Mouse (Mus musculus) hindbrain, embryonic 14.5 days (tissue): ENCODE measurements around the gene Tcf7l2. TPM values are rescaled to one million over a fixed set of nuclear protein-coding genes. Genes with fewer than 3 reads are reported as not detected.
A peak's percentile ranks its signal among the peaks of the same experiment; 100 is the strongest.

ENCODE experiments used
- ATAC-seq: fragments of 200-750 bp; cut with Nextera tagmentation; 2 replicates; pipeline ENCODE4 v1.8.0; 2017; ENCODE audit warnings: moderate number of reproducible peaks, mild to moderate bottlenecking, moderate TSS enrichment, moderate library complexity; ENCODE audit not compliant: low FRiP score
- DNase-seq: peaks from one replicate; pipeline ENCODE4 v3.0.0-alpha.2; 2015; ENCODE audit warnings: low spot score
- H3K27ac ChIP-seq: fragments of 300-500 bp; sonication (generic); 2 replicates; pipeline ENCODE4 v1.5.1; 2014; ENCODE audit warnings: mild to moderate bottlenecking, moderate library complexity
- H3K27me3 ChIP-seq: fragments of 300-500 bp; sonication (generic); 2 replicates; pipeline ENCODE4 v1.6.1; 2014; ENCODE audit warnings: mild to moderate bottlenecking, low read length, mixed read lengths; ENCODE audit not compliant: control insufficient read depth, insufficient read depth
- H3K36me3 ChIP-seq: fragments of 300-500 bp; sonication (generic); replicated peaks from 2 replicates; pipeline ENCODE4 v1.6.1; 2014; ENCODE audit not compliant: control insufficient read depth, insufficient read depth
- H3K4me1 ChIP-seq: fragments of 300-500 bp; sonication (generic); replicated peaks from 2 replicates; pipeline ENCODE4 v1.6.1; 2014; ENCODE audit warnings: antibody characterized with exemption, low read length, mixed read lengths; ENCODE audit not compliant: control insufficient read depth, insufficient read depth
- H3K4me2 ChIP-seq: fragments of 300-500 bp; sonication (generic); replicated peaks from 2 replicates; pipeline ENCODE4 v1.6.1; 2014; ENCODE audit warnings: mild to moderate bottlenecking, moderate library complexity
- H3K4me3 ChIP-seq: fragments of 300-500 bp; sonication (generic); replicated peaks from 2 replicates; pipeline ENCODE4 v1.5.1; 2014; ENCODE audit warnings: mild to moderate bottlenecking, low read length
- H3K9ac ChIP-seq: fragments of 300-500 bp; sonication (generic); 2 replicates; pipeline ENCODE4 v1.6.1; 2014
- H3K9me3 ChIP-seq: fragments of 300-500 bp; sonication (generic); 2 replicates; pipeline ENCODE4 v1.6.1; 2016; ENCODE audit warnings: low read length; ENCODE audit not compliant: control insufficient read depth
- WGBS: fragments of 180-500 bp; shearing (Covaris S2); extraction: QIAGEN DNeasy Blood & Tissue Kit; methylation state at CpG from one replicate; pipeline ENCODE4 v1.1.7; 2014; 5-methylcytosine and 5-hydroxymethylcytosine counted together
- polyA plus RNA-seq: library from polyadenylated mRNA; unstranded; fragments of >200 nt; fragmentation: Nextera tagmentation; extraction: Ambion mirVana; gene quantifications from 2 replicates; pipeline ENCODE4 v1.2.1, GENCODE M21; 2014

Tcf7l2 gene
- polyA plus RNA-seq, 1 experiment from 2014 or later = 24.0 TPM

DNA sequence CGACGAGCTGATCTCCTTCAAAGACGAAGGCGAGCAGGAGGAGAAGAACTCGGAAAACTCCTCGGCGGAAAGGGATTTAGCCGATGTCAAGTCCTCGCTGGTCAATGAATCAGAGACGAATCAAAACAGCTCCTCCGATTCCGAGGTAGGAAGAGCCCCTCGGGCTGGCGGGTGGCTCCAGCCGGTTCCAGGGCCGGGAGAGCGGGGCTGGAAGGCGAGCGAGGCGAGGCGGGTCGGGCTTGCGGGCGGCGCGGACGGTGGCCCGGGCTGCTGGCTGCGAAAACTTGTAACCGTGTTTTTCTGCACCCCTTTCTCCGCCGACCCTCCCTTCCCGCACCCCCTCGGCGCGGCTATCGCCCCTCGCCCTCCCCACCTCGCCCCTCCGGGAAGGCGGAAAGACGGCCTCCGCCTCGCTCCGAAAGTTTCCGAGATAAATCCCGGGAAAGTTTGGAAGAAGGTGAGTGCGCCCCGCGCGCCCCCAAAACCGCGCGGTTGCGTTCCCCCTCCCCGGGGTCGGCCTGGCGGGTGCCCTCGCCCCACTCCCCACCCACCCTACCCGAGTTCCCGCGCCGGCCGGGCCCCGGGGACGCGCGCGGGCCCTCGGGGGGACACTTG is 873 bp downstream of the Tcf7l2 start:
- peak overlapping the region; percentile 46 for H3K4me3 ChIP-seq
- WGBS = under 1% methylated on average over 66 of the region's 70 CpGs
- H3K27me3 ChIP-seq = peaks cover 39% of the 10 kb centered on the region
- peak overlapping the region; percentile 66 for H3K4me2 ChIP-seq
- peaks cover 12% of the 10 kb centered on the region; the same call in 1 of the 2 replicates for H3K4me1 ChIP-seq
- H3K27ac ChIP-seq = peak overlapping the region; percentile 88
- DNase-seq (no peak), ATAC-seq (peak; percentile 10; the same call in 1 of the 2 replicates)
- no peaks in the 10 kb centered on the region for H3K36me3 ChIP-seq
- H3K9me3 ChIP-seq = no peaks in the 10 kb centered on the region
- H3K9ac ChIP-seq = peak overlapping the region; percentile 71

DNA sequence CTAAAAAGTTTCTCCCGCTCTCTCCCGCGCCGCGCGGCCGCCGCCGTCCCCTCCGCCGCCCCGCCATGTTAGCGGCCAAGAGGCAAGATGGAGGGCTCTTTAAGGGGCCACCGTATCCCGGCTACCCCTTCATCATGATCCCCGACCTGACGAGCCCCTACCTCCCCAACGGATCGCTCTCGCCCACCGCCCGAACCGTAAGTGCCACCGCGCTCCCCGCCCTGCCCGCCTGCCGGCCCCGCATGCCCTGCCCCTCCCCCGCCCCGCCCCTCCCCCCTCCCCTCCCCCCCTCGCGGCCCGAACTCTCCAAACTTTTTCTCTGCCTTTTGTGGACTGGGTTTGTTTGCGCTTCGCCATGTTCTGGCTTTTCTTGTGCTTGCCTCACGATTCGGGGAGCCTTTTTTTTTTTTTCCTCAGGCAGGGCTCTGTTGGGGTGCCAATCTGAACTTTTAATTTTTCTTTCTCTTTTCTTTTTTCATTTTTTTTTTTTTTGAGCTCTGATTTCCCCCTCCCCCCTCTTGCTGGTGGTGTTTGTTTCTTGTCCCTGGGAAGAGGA is 1.5 kb downstream of the Tcf7l2 start:
- Histone ChIP-seq H3K9me3 (no peaks in the 10 kb centered on the region), H3K27me3 (peaks cover 45% of the 10 kb centered on the region), H3K4me1 (peaks cover 15% of the 10 kb centered on the region; the same call in 1 of the 2 replicates), H3K9ac (peak overlapping the region; percentile 71), H3K4me3 (peak overlapping the region; percentile 46), H3K36me3 (no peaks in the 10 kb centered on the region), H3K4me2 (peak overlapping the region; percentile 66), H3K27ac (peak overlapping the region; percentile 88)
- ATAC-seq (peak; percentile 31; the same call in 1 of the 2 replicates), DNase-seq (no peak)
- under 1% methylated on average over 28 of the region's 38 CpGs for WGBS

DNA sequence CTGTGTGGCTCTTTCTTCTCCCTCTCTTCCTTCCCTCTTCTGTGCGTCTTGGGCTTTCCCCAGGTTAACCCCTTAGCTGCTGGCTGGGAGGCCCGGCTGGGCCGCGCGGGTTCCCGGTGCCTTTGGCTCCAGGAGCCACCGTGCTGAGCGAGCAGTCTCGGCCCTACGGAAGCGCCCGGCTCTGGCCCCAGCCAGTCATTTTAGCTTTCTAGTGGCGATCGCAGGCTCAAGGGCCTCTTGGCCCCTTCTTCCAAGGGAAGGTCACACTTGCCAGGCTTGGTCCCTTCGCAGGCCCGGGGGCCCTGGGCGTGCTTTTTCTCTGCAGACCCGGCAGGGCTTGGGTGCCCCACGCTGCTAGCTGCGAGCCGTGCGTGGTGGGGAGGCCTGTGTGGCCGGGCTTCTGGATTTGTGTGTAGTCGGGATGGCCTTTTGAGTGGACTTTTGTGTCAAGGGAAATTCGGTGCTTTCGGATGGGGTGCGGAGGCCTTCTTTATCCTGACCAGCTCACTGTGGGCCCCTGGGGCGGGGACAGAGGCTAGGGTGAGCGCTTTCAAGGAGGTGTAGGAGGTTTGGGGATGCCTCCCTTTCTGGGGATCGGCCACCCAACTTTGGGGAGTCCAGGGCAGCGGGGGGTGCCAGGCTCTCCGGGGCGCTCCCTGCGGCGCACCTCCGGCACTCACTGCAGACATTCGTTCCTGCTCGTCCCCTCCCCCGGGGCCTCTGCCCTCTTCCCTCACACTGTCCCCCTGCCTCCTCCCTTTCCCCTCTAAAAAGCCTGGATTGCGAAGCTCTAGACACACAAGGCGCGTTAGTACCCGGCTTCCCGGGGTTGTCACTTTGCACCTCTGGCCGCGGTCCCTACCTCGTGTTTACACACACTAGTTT is 2.2 kb downstream of the Tcf7l2 start:
- peaks cover 22% of the 10 kb centered on the region; the same call in 1 of the 2 replicates for H3K4me1 ChIP-seq
- peaks cover 52% of the 10 kb centered on the region for H3K27me3 ChIP-seq
- peak overlapping the region; percentile 66 for H3K4me2 ChIP-seq
- peak; percentile 49; the same call in 1 of the 2 replicates for ATAC-seq
- under 1% methylated on average over 46 of the region's 47 CpGs for WGBS
- H3K36me3 ChIP-seq = no peaks in the 10 kb centered on the region
- DNase-seq = peak; percentile 67
- peak overlapping the region; percentile 46 for H3K4me3 ChIP-seq
- H3K9ac ChIP-seq = peak overlapping the region; percentile 67
- H3K27ac ChIP-seq = peak overlapping the region; percentile 88
- H3K9me3 ChIP-seq = no peaks in the 10 kb centered on the region

DNA sequence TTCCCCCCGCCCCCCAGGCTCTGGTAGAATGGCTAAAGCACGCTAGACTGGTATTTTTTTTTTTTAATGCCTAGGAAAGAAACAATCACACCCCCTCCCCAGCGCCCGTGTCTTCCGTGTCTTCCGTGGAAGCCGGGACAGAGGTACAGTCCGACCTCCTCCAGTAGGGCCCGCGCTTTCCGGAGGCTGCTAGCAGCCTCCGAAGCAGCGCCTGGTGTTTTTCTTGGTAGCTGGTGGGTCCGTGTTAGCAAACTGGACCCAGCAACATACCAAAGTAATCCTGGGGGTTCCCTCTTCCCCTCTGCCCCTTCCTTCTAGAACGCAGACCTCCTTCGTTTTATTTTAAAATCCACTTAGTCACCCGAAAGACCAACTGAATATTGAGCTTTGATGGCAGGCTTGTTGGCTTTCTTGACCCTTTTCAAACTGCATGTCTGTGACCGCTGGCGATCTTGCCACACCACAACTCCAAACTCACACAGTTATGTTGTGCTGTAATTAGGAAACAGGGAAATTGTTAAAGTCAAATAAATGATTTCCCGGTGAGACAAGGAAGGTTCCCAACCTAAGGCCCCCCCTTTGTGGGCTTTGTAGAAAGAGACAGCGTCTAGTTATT is 3.1 kb downstream of the Tcf7l2 start:
- DNase-seq (no peak), ATAC-seq (no peak)

DNA sequence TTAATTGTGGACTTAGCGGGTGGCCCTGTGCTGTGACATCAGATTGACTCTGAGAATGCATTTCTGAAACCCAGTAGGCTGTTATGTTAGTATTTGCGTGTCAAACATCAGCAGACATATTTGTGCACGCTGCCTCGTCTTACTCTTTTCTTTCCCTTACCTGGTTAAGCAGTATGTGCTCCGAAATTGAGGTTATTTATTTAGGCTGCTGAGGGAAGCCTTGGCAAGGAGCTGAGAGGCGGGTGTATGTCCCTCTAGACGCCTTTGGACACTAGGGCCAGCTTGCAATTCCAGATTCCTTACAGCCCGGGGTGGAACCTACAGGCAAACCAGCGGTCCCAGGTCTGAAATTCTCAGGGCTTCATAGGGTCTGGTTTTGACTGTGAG is 3.6 kb downstream of the Tcf7l2 start:
- H3K4me3 ChIP-seq = peak overlapping the region; percentile 46
- WGBS = 6% methylated on average over 9 of the region's 9 CpGs
- H3K4me1 ChIP-seq = peaks cover 23% of the 10 kb centered on the region
- no peak for ATAC-seq
- no peak for DNase-seq
- H3K27me3 ChIP-seq = peaks cover 56% of the 10 kb centered on the region
- no peaks in the 10 kb centered on the region for H3K36me3 ChIP-seq
- H3K9ac ChIP-seq = peak overlapping the region; percentile 5; the same call in 1 of the 2 replicates
- H3K9me3 ChIP-seq = no peaks in the 10 kb centered on the region
- peak overlapping the region; percentile 66 for H3K4me2 ChIP-seq
- 0 out of 2 replicates have a peak overlapping the region, but pooled peaks have one; percentile 38 for H3K27ac ChIP-seq

More for the DNA sequence above, 3.1 kb downstream of the Tcf7l2 start:
- Histone ChIP-seq H3K4me2 (peak overlapping the region; percentile 66), H3K9me3 (no peaks in the 10 kb centered on the region), H3K27me3 (peaks cover 55% of the 10 kb centered on the region), H3K4me3 (peak overlapping the region; percentile 46), H3K27ac (peak overlapping the region; percentile 88; the same call in 1 of the 2 replicates), H3K36me3 (no peaks in the 10 kb centered on the region), H3K9ac (peak overlapping the region; percentile 67), H3K4me1 (peaks cover 22% of the 10 kb centered on the region; the same call in 1 of the 2 replicates)
- WGBS = 2% methylated on average over 21 of the region's 21 CpGs

DNA sequence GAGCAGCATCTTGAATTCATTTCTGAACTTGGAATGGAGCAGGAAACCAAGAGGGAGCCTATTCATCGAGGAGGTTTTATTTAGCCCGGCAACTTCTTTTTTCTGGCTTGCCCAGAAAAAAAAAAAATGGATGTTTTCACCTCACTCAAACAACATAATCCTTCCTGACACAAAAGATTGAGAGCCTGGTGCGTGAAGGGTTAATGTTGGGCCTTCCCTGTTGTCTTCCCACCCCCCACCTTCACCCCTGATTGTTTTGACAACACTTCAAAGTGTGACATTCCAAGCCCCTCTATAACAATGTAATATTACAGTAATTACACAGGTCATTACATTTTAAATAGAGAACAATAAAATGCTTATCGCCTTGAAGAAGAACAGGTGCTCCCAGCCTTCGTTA is 4.6 kb downstream of the Tcf7l2 start:
- Histone ChIP-seq H3K4me2 (peak overlapping the region; percentile 66; the same call in 1 of the 2 replicates), H3K27ac (no peak overlapping the region), H3K9me3 (no peaks in the 10 kb centered on the region), H3K4me3 (no peak overlapping the region), H3K36me3 (no peaks in the 10 kb centered on the region), H3K4me1 (peaks cover 28% of the 10 kb centered on the region), H3K27me3 (peaks cover 53% of the 10 kb centered on the region), H3K9ac (no peak overlapping the region)
- 7% methylated on average over 5 of the region's 5 CpGs for WGBS
- DNase-seq (no peak), ATAC-seq (no peak)

DNA sequence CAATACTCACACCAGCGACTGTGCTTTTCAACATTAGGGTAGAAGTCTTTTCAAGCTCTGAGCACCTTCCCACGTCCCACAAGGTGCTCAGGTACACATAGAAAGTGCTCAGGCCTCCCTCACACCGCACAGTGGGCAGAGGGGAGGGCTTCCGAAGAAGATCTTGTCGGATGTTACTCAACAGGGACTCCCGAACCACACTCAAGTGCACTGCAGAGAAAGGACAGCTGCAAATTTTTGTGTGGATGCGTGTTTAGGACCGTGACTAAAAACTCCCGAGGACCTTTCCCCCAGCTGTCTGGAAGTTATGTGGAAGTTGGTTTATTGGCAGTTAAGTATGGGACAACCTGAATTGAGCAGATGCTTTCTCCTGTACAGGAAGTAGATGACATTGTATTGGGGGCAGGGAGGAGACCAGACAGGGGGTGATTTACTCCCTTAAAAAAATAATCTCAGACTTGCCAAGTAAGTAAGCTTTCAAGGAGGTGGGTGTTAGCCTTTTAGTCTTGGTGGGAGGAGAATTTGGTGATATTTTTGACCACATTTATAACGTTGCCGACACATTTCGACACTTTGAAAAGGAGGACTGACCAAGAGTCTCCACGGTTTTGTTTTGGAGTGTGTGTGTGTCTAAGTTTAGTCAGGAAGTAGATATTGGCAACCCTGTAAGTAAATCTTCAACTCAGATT is 5.8 kb downstream of the Tcf7l2 start:
- H3K9me3 ChIP-seq = no peaks in the 10 kb centered on the region
- peaks cover 55% of the 10 kb centered on the region for H3K27me3 ChIP-seq
- no peak for DNase-seq
- H3K4me2 ChIP-seq = peak overlapping the region; percentile 66; the same call in 1 of the 2 replicates
- no peak for ATAC-seq
- no peak overlapping the region for H3K4me3 ChIP-seq
- 0 out of 2 replicates have a peak overlapping the region, but pooled peaks have one; percentile 14 for H3K9ac ChIP-seq
- peaks cover 24% of the 10 kb centered on the region for H3K4me1 ChIP-seq
- 27% methylated on average over 13 of the region's 13 CpGs for WGBS
- H3K36me3 ChIP-seq = no peaks in the 10 kb centered on the region
- H3K27ac ChIP-seq = no peak overlapping the region

DNA sequence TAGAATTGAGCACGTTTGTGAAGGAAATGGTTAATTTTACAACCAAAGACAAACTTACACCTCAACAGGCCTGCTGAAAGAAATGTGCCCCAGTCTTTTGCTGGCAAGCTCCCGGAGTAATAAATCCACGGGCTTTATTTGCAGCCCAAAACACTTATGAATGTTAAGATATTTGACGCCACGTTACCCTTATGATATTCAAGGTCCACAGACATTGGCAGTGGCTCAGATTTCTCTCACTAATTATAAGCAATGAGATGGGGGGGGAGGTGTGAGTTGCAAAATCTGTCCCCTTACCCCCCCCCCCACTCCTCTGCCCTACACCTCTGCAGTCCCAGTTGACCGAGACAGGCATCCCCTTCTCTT is 6.3 kb downstream of the Tcf7l2 start:
- Histone ChIP-seq H3K4me3 (no peak overlapping the region), H3K4me1 (peaks cover 29% of the 10 kb centered on the region), H3K4me2 (peak overlapping the region; percentile 28; the same call in 1 of the 2 replicates), H3K9me3 (no peaks in the 10 kb centered on the region), H3K9ac (peak overlapping the region; percentile 14; the same call in 1 of the 2 replicates), H3K36me3 (no peaks in the 10 kb centered on the region), H3K27ac (no peak overlapping the region), H3K27me3 (peaks cover 53% of the 10 kb centered on the region)
- DNase-seq = no peak
- 27% methylated on average over 6 of the region's 6 CpGs for WGBS
- no peak for ATAC-seq
